Mouse (Mus musculus) cerebellum, postnatal 10 days (tissue): ENCODE results near the gene Efnb2.

Experiments used
- DNase-seq, 2 experiments: peaks; one replicate each; pipeline ENCODE4 v3.0.0; 2021; ENCODE audit warnings: mixed read lengths in 2 of 2

Gene Efnb2

DNA sequence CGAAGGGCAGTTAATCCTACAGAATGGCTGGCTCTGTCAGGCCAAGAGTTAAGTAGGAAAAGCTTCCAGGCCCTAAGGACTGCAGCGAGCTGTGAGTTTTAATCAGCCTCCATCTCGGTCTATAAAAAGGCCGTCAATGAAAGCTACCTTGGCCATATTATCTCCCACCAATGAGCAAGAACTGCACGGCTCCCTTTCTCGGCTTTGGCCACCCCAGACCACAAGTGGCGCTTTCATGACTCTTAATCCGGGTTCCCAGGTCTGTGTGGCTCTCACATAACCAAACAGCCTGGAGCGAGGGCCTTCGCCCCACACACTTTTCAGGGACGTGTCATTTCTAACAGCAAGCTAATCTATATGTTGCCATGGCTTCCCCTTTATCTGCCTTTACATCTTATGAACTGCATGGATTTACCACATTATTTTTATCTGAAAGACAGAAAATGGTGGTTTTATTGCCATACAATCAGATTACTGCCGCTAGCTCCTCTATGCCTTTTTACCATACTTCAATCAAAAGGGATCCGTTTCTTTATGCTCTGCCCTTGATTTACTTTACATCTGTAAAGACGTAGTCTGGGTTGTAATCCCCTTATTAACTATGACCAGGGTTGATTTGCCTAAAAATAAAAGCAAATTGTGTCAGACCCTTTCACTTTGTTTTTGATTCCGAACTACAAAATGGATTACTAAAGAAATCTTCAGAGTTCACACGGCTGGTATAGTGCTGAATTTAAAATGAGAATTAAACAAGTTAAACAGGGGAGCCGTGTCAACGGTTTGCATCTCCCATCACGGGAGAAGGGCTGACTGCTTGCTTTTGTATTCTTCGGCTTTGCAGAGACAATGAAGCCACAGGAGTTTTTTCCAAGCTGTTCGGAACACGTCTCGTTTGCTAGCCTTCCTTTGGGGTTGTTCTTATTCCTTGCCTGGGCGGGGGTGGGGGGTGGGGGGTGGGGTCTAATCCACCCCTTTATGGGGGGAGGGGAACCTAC lies 5.4 kb downstream of the Efnb2 start:
- DNase-seq, result peak in 1 of 2 experiments; percentile 30

DNA sequence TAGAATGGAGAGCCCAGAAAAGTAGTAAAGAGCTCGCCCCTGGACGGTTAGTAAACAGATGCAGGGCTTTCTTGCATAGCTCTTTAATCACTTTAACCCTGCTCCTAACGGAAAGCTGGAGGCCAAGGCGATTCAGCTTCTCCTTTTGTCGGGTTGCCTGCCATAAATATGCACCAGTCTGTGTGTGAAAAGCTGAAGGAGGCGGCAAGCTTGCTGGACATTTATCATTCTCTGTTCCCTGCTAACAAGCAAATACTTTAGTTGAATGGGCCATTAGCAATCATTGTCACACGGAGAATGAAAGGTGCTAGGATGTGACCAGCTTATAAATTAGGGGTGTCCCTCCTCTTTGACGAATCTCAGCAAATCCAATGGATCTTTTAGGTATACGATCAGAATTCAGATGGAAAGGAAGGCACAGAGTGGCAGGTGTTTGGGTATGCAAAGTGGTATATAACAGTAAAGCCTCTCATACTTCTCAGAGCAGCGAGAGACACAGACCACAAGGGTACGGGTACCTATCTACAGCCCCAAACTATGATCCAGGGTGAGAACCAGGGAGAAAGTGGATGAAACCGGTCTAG lies 7.0 kb downstream of the Efnb2 start:
- no peak for DNase-seq

DNA sequence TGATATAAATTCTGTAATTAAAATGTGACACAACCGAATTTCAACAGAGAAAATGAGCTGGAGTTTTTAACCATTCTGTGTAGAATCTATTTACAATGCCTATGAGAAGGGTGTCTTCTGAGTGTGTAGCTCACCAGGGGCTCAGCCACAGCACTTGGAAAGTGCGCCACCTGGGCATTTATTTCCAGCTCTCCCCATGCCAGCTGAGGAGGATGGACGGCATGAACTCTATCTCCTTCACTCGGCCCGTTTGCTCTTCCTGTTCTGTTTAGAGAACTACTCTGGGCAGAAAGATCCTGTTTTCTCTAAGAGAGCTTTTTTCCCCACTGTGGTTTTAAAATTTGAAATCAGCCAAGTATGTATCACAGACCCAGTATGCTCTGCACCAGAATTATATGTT lies 7.7 kb downstream of the Efnb2 start:
- DNase-seq, result peak in 1 of 2 experiments; percentile 17

DNA sequence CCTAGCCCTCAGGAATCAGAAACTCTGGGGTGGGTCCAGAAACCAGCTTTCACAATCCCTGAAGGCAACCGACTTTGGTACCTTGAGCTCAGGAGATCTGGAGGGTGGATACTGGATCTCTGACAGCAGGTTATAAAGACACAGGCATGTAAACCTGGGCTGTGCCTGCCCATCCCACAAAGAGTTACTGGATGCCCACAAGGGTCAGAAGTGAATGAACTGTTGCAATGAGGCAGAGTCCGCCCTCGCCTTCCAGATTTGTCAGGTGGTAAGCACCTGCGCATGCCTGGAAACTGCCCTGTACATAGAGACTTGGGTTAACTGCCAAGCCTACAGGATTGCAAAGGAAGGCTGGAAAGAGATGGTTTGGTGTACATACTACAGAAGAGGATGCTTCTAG lies 8.7 kb downstream of the Efnb2 start:
- no peak for DNase-seq

- peak; percentile 84 to 86 for DNase-seq
Observed at GRCm38 (mm10) chr8:8649944-8650343, 11.1 kb downstream of the Efnb2 start.

DNA sequence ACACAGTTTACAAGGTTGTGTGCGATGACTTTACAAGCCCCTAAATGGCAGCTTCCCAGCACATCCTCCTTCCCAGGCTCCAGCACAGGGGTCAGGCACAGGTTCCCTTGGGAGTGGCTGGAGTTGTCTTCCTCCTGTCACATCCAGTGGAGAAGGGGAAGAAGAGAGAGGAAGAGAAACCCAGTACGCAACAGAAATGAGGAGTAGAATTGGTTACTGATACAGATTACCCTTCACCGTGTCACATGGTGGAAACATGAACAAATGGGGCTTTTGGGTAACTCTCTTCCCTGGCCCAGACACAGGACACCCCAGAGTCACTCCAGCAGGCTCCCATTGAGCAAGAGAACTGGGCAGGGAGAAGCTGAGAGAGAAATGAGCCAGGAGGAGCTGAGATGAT lies 11.5 kb downstream of the Efnb2 start:
- peak in 1 of 2 experiments; percentile 21 for DNase-seq

GRCm38 (mm10) chr8:8648686-8649085 lies 12.4 kb downstream of the Efnb2 start:
- DNase-seq, result peak; percentile 48 to 62

GRCm38 (mm10) chr8:8647824-8648223 lies 13.2 kb downstream of the Efnb2 start:
- no peak for DNase-seq

GRCm38 (mm10) chr8:8647319-8647718 lies 13.7 kb downstream of the Efnb2 start:
- peak in 1 of 2 experiments; percentile 34 for DNase-seq

GRCm38 (mm10) chr8:8644160-8644915 lies 16.7 kb downstream of the Efnb2 start:
- DNase-seq, result no peak

DNA sequence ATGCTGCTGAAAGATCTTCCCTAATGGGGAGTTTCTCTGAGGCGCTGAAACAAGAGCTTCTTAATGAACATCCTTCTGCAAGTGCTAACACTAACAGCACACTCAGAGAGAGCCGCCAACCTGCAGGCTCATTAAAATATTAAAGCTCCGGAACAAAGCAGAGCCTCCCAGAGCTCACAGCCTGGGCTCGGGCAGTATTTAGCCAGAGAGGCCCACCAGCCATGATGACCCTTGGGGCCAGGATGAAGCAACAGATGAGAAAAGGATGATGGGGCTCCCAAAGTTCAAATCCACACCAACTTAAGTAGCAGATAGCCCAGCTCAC lies 20.8 kb downstream of the Efnb2 start:
- no peak for DNase-seq

DNA sequence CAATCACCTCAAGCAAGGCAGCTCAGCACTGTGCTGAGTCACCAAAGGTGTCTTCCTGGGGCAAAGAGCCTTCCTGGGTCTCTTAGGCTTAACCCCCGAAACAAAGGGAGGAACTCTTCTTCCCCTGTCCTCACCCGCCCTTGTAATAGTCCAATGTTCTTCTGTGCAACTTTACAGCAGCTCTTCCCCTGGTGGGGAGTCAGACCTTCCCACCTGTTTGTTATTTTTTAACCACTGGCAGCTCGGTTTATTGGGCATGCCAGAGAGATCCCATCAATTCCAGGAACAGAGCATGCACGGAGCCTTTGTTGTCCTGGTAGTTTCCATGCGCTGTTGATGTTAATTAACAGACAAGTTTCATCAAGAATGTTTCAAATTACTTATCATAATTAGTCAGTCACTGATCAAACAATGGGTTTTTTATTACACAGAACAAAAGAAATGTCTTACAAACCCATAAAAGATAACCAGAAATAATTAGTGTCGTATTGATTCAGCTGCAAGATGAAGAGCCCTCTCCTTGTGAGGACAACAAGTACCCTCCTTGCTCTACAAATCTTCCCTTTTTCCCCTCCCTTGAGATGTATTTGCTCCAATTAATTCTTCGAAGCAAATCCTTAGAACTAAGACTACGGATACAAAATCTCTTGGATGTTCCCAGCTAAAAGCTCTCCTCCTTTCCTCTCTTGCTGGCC lies 21.3 kb downstream of the Efnb2 start:
- DNase-seq, result no peak

DNA sequence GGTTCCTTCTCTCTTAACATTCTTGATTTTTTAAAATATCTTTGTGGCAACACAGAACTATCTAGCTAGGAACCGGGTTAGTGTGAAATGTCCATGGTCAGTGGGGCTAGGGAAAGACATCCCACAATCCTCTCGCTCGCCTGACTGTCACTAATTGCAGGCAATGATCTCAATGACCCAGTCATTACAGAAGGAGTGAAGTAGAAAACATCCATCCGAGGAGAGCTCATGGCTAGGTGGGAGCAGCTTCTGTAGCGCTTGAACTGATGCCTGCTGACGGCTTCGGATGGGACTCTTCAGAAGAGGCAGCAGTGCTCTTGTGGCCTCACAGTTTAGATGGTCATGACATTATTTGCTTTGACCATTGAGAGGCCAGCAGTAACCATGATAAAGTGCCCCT lies 29.6 kb downstream of the Efnb2 start:
- no peak for DNase-seq

DNA sequence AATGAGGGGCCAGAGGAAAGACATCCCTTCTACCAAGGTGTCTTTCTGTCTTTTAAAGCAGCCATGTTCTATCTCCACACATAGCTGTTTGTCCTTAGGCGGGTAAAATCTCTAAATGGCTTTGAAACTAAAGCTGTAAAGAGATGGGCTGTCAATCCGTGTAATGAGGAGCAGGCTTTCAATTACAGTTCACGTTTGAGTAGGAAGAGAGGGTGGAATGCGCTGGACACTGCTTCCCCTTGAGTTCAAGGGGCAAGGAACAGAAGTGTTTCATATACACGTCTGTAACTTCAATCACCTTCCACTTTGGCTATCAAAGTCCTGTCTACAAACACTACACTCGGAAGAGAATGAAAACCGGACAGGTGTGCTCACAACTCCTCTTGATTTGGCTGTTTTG lies 37.0 kb downstream of the Efnb2 start:
- DNase-seq, result no peak

GRCm38 (mm10) chr8:8623486-8623885 lies 37.6 kb downstream of the Efnb2 start:
- DNase-seq, result peak; percentile 59 to 62

DNA sequence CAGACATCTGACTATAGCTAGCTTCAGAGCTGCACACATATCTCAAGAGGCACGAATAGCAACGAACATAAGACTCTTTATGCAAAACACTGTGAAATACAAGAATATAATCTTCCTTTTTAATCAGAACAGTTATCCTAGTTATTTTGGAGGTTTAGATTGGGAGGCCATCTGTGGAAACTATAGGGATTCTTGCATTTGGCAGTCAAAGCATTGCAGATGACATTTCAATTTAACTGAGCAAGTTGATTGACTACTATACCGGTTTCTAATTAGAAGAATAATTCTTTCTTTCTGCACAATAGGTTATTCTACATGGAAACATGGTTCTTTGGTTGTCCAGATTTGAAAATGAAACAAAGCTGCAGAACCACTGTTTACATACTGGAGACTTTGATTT lies 38.6 kb downstream of the Efnb2 start:
- DNase-seq, result peak; percentile 40 to 58

DNA sequence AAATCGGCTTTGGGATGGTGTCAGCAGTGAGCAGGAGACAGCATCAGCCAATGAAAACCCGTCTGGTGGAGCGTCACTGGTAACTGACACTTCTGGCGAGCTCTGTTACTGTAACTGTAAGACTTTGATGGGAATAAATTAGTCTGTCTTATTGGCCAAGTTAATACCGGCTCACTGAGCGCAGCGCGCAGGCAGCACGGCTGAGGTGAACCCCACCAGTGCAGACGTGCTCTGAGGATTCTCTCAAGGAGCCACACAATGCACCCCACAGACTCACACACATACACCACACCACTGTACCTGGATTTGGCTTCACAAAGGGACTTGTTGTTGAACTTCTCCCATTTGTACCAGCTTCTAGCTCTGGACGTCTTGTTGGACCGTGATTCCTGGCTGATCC lies 39.0 kb downstream of the Efnb2 start:
- peak; percentile 75 to 82 for DNase-seq

DNA sequence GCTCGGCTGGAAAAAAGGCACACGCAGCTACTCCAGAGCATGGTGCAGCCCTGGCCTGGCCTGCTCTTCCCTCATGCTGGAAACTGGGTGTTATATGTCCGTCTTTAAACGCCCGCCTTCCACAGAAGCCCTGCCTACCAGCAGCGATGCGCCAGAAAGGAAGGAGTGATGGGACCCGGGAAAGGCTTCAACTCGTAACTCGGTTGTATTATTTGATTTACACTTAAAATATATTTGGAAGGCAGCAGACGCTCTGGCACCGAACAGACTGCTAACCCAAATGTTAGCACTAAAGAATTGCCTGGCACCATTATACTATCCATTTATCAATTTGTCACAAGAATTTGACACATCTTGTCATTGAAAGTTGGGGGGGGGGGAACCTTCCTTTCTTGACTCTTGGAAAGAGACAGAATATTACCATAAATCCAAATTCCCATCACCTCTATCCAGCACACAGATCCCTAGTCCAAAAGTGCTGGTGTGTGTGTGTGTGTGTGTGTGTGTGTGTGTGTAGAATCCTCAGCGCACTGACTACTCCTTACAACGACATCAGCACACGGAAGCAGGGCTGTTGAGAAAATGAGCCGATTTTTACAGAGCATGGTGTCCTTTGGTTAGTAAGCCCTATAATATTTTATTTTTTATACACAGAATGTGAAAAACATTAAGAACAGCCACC lies 39.7 kb downstream of the Efnb2 start:
- peak; percentile 34 to 43 for DNase-seq

- DNase-seq, result peak; percentile 44 to 46
Observed at GRCm38 (mm10) chr8:8620536-8620935, 40.5 kb downstream of the Efnb2 start.

GRCm38 (mm10) chr8:8619221-8620194 lies 41.5 kb downstream of the Efnb2 start:
- no peak for DNase-seq

- DNase-seq, result no peak
Observed at GRCm38 (mm10) chr8:8613844-8614243, 47.2 kb downstream of the Efnb2 start.
